Mouse (Mus musculus): Measurements from ENCODE around the gene Phf5a.

GRCm38 (mm10) chr15:81842275-81842674 lies 29.4 kb downstream of the Phf5a start:
- no peak for TF ChIP-seq POLR2A (IDR thresholded peaks at IDR 0.05; ENCODE audit: borderline replicate concordance, extremely low read depth, insufficient read depth, insufficient read length, poor library complexity, severe bottlenecking)
- TF ChIP-seq CTCF (IDR thresholded peaks at IDR 0.05; ENCODE audit: borderline replicate concordance, extremely low read depth, insufficient read depth, insufficient read length): no peak

Measured in brain, embryonic 14.5 days (tissue).